Mouse (Mus musculus): ENCODE measurements around the gene Mfap3. TPM values are rescaled to one million over a fixed set of nuclear protein-coding genes. Genes with fewer than 3 reads are reported as not detected.

Mfap3 gene
- 10 to 100 TPM; 11.1 to 12.5 TPM for total RNA-seq (2021)
- 7.3 and 8.6 TPM in 2 replicates for polyA plus RNA-seq (2012; rRNA removed)
- long read RNA-seq, full-length matches to known transcripts: 7 of 10 reads
- long read RNA-seq, partial matches to known transcripts: 2 of 10 reads
- long read RNA-seq, other reads (novel, unspliced or antisense): 1 of 10 reads

- H3K9ac ChIP-seq (ENCODE audit: low read depth, low read length): peak within 1 kb of the TSS; percentile 87
- peak within 1 kb of the TSS; percentile 57 for H3K4me3 ChIP-seq
- H3K36me3 ChIP-seq (ENCODE audit: control insufficient read depth, insufficient read depth, low read length): peaks cover 5% of the 10 kb centered on the region; the same call in 1 of the 2 replicates
- intact Hi-C loops (cut with DNase I): loop anchor here (1.0 kb wide), 1 partner anchor 127 kb away; the partner anchor contains the start of gene Galnt10
- H3K27ac ChIP-seq: peak within 1 kb of the TSS; percentile 79
- H3K27me3 ChIP-seq (ENCODE audit: control insufficient read depth, insufficient read depth, low read length): no peaks in the 10 kb centered on the region
- peaks cover 3% of the 10 kb centered on the region for H3K4me1 ChIP-seq (ENCODE audit: control insufficient read depth, insufficient read depth, low read length)
- under 1% methylated on average over 59 of the region's 59 CpGs for WGBS
- DNase-seq: peak; percentile 93 to 94
- no peak for TF ChIP-seq EP300 (IDR thresholded peaks at IDR 0.05; ENCODE audit: insufficient read depth, low read depth, low read length)
- peak; percentile 82 for TF ChIP-seq POLR2A (IDR thresholded peaks at IDR 0.05; ENCODE audit: insufficient read depth, low read depth, low read length)
- H3K79me2 ChIP-seq (replicated peaks; ENCODE audit: control insufficient read depth, insufficient read depth, low read length): peaks cover 2% of the 10 kb centered on the region; the same call in 1 of the 2 replicates
These were observed at the start of gene Mfap3, which contains the start of gene Fam114a2 for GRCm38 (mm10) chr11:57518091-57518750. Gene Mfap3, plus strand, starts transcription at chr11:57518664. Gene Fam114a2, minus strand, starts transcription at chr11:57518617.

- Histone ChIP-seq H3K79me2 (replicated peaks; ENCODE audit: control insufficient read depth, insufficient read depth, low read length) (no peaks in the 10 kb centered on the region), H3K4me1 (ENCODE audit: control insufficient read depth, insufficient read depth, low read length) (no peaks in the 10 kb centered on the region), H3K36me3 (ENCODE audit: control insufficient read depth, insufficient read depth, low read length) (no peaks in the 10 kb centered on the region), H3K9ac (ENCODE audit: low read depth, low read length) (no peak overlapping the region), H3K4me3 (no peak overlapping the region), H3K27me3 (ENCODE audit: control insufficient read depth, insufficient read depth, low read length) (no peaks in the 10 kb centered on the region), H3K27ac (no peak overlapping the region)
- intact Hi-C loops (cut with DNase I): loop anchor here (2.0 to 10.0 kb wide), 3 partner anchors 158 to 1244 kb away; no protein-coding TSS in a partner anchor
- no peak for DNase-seq
- TF ChIP-seq POLR2A (IDR thresholded peaks at IDR 0.05; ENCODE audit: insufficient read depth, low read depth, low read length) (no peak), CTCF (IDR thresholded peaks at IDR 0.05) (peak; percentile 55), EP300 (IDR thresholded peaks at IDR 0.05; ENCODE audit: insufficient read depth, low read depth, low read length) (no peak)
- 72% methylated on average over 4 of the region's 4 CpGs for WGBS
These were observed 49.8 kb upstream of the Mfap3 start for GRCm38 (mm10) chr11:57468706-57469105.

- H3K79me2 ChIP-seq (replicated peaks; ENCODE audit: control insufficient read depth, insufficient read depth, low read length): no peaks in the 10 kb centered on the region
- H3K4me3 ChIP-seq: no peak overlapping the region
- no peak overlapping the region for H3K27ac ChIP-seq
- TF ChIP-seq CTCF (IDR thresholded peaks at IDR 0.05) (no peak), POLR2A (IDR thresholded peaks at IDR 0.05; ENCODE audit: insufficient read depth, low read depth, low read length) (no peak), EP300 (IDR thresholded peaks at IDR 0.05; ENCODE audit: insufficient read depth, low read depth, low read length) (no peak)
- H3K36me3 ChIP-seq (ENCODE audit: control insufficient read depth, insufficient read depth, low read length): no peaks in the 10 kb centered on the region
- no peak overlapping the region for H3K9ac ChIP-seq (ENCODE audit: low read depth, low read length)
- 44% methylated on average over 6 of the region's 6 CpGs for WGBS
- DNase-seq: no peak
- intact Hi-C loops (cut with DNase I): loop anchor here (10.0 kb wide), 1 partner anchor 465 kb away; no protein-coding TSS in a partner anchor
- H3K4me1 ChIP-seq (ENCODE audit: control insufficient read depth, insufficient read depth, low read length): no peaks in the 10 kb centered on the region
- no peaks in the 10 kb centered on the region for H3K27me3 ChIP-seq (ENCODE audit: control insufficient read depth, insufficient read depth, low read length)
These were observed 48.4 kb upstream of the Mfap3 start for GRCm38 (mm10) chr11:57470056-57470455.

- WGBS: 71% methylated on average over 7 of the region's 7 CpGs
- intact Hi-C loops (cut with DNase I): loop anchor here (10.0 kb wide), 1 partner anchor 464 kb away; no protein-coding TSS in a partner anchor
- H3K36me3 ChIP-seq (ENCODE audit: control insufficient read depth, insufficient read depth, low read length): no peaks in the 10 kb centered on the region
- no peak overlapping the region for H3K9ac ChIP-seq (ENCODE audit: low read depth, low read length)
- H3K27ac ChIP-seq: no peak overlapping the region
- no peak for TF ChIP-seq POLR2A (IDR thresholded peaks at IDR 0.05; ENCODE audit: insufficient read depth, low read depth, low read length)
- TF ChIP-seq EP300 (IDR thresholded peaks at IDR 0.05; ENCODE audit: insufficient read depth, low read depth, low read length): no peak
- TF ChIP-seq CTCF (IDR thresholded peaks at IDR 0.05): no peak
- H3K79me2 ChIP-seq (replicated peaks; ENCODE audit: control insufficient read depth, insufficient read depth, low read length): no peaks in the 10 kb centered on the region
- H3K27me3 ChIP-seq (ENCODE audit: control insufficient read depth, insufficient read depth, low read length): no peaks in the 10 kb centered on the region
- H3K4me1 ChIP-seq (ENCODE audit: control insufficient read depth, insufficient read depth, low read length): no peaks in the 10 kb centered on the region
- DNase-seq: no peak
- H3K4me3 ChIP-seq: no peak overlapping the region
These were observed 47.5 kb upstream of the Mfap3 start for GRCm38 (mm10) chr11:57470979-57471378.

GRCm38 (mm10) chr11:57474296-57474941, 44.0 kb upstream of the Mfap3 start:
- intact Hi-C loops (cut with DNase I): loop anchor here (10.0 kb wide), 1 partner anchor 460 kb away; no protein-coding TSS in a partner anchor
- 60% methylated on average over 6 of the region's 6 CpGs for whole genome bisulfite sequencing
- H3K9ac ChIP-seq (ENCODE audit: low read depth, low read length): no peak overlapping the region
- H3K27me3 ChIP-seq (ENCODE audit: control insufficient read depth, insufficient read depth, low read length): no peaks in the 10 kb centered on the region
- DNase-seq: no peak
- H3K4me3 ChIP-seq: no peak overlapping the region
- no peaks in the 10 kb centered on the region for H3K79me2 ChIP-seq (replicated peaks; ENCODE audit: control insufficient read depth, insufficient read depth, low read length)
- TF ChIP-seq CTCF (IDR thresholded peaks at IDR 0.05): no peak
- no peak for TF ChIP-seq EP300 (IDR thresholded peaks at IDR 0.05; ENCODE audit: insufficient read depth, low read depth, low read length)
- no peak for TF ChIP-seq POLR2A (IDR thresholded peaks at IDR 0.05; ENCODE audit: insufficient read depth, low read depth, low read length)
- H3K27ac ChIP-seq: no peak overlapping the region
- no peaks in the 10 kb centered on the region for H3K36me3 ChIP-seq (ENCODE audit: control insufficient read depth, insufficient read depth, low read length)
- H3K4me1 ChIP-seq (ENCODE audit: control insufficient read depth, insufficient read depth, low read length): no peaks in the 10 kb centered on the region

Measured in heart, adult 2 months (tissue).